Mouse (Mus musculus): Measurements from ENCODE around the gene Stra6. TPM values are rescaled to one million over a fixed set of nuclear protein-coding genes. Genes with fewer than 3 reads are reported as not detected.

The Stra6 gene
- polyA plus RNA-seq, 1 experiment from 2014 or later: 13.9 TPM

DNA sequence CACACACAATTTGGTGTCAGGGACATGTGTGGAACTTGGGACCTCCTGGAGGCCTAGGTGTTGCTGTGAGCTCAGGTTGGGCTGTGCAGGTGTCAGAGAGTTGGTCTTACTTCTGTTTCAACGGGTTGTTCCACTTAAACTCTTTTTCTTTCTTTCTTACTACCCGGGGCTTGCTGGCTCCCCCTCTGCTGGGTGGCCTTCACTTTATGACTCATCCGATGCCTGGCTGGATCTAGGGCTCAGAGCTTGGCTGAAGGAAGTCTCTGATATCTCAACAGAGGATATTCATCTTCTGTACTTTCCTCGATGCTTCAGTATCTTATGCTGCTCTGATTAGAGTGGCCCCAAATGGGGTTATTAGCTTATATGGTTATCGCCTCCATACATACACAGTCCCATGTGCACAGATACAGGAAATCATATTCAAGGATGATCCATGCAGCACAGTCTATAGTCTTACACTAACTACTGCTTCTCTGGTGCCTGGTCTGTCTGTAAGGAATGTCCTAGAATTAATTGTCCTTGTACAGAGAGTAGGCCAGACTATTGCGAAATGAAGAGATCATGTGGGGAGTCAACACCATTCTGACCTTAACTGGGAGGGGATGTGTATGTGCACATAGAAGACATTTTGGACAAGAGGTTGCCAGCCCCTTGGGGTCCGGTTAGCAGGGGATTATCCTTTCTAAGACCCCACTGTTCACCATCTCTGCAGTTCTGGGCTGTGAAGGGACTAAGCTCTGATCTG lies 27.5 kb upstream of the Stra6 start:
- Histone ChIP-seq H3K4me2 (replicated peaks) (no peak overlapping the region), H3K27ac (replicated peaks) (no peak overlapping the region), H3K9ac (no peak overlapping the region), H3K9me3 (replicated peaks) (no peaks in the 10 kb centered on the region), H3K4me1 (no peaks in the 10 kb centered on the region), H3K36me3 (no peaks in the 10 kb centered on the region), H3K27me3 (peaks cover 20% of the 10 kb centered on the region), H3K4me3 (replicated peaks) (no peak overlapping the region)
- WGBS: 65% methylated on average over 7 of the region's 7 CpGs
- no peak for ATAC-seq (ENCODE audit: insufficient number of reproducible peaks, low FRiP score, low TSS enrichment, low read depth)

DNA sequence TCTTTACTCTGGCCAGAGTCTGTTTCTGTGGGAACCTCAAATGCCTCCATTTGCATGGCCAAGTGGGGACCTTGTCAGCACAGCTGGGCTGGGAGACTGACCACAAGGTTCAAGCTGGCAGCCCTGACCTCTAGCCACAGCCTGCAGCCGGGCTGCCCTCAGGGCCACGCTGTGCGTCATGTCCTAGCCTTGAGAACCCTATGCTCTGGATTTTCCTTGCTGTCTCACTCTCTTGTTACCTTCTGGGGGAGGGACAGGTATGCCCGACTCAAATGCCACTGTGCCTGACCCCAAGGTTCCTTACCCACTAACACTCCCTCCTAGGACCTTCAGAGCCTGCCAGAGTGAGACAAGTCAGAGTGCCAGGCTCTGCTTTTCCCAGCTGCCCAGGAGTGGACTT lies 26.6 kb upstream of the Stra6 start:
- WGBS: 64% methylated on average over 4 of the region's 4 CpGs
- Histone ChIP-seq H3K4me1 (no peaks in the 10 kb centered on the region), H3K36me3 (no peaks in the 10 kb centered on the region), H3K9me3 (replicated peaks) (no peaks in the 10 kb centered on the region), H3K9ac (no peak overlapping the region), H3K4me2 (replicated peaks) (no peak overlapping the region), H3K27me3 (peaks cover 20% of the 10 kb centered on the region), H3K4me3 (replicated peaks) (no peak overlapping the region), H3K27ac (replicated peaks) (no peak overlapping the region)
- ATAC-seq (ENCODE audit: insufficient number of reproducible peaks, low FRiP score, low TSS enrichment, low read depth): no peak

DNA sequence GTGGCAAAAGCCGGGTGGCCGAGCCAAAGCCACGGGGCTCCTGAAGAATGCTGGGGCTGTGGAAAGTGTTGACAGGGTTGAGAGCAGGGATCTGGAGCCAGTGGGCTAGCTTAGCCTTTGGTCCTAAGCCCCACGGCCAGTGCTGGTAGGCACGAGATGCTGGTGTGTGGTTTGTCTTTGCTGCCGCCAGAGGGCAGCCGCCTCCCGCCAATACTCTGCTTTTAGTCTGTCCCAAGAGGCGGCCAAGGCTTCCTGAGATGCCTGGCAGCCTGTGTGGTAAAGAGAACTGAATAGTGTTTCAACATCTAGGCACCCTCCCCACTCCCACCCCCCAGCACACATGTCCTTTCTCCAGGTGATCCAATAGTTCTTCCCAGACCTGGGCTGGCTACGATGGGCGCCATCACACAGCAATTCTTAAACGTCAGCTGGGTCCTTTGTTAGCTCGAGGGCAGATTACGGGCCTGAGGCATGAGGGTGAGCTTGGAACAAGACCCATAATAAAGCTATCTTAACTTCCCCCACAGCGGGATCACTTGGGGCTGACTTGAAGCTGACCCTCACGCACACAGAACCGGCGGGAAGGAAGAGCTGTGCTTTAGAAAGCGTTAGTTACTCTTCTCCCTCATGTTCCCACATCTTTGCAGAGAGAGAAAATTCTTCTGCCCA lies 25.0 kb upstream of the Stra6 start:
- H3K4me3 ChIP-seq (replicated peaks): no peak overlapping the region
- no peak overlapping the region for H3K9ac ChIP-seq
- no peaks in the 10 kb centered on the region for H3K4me1 ChIP-seq
- H3K36me3 ChIP-seq: no peaks in the 10 kb centered on the region
- peaks cover 20% of the 10 kb centered on the region for H3K27me3 ChIP-seq
- no peak overlapping the region for H3K4me2 ChIP-seq (replicated peaks)
- WGBS: 24% methylated on average over 19 of the region's 19 CpGs
- ATAC-seq (ENCODE audit: insufficient number of reproducible peaks, low FRiP score, low TSS enrichment, low read depth): peak; percentile 61
- H3K9me3 ChIP-seq (replicated peaks): no peaks in the 10 kb centered on the region
- H3K27ac ChIP-seq (replicated peaks): no peak overlapping the region

DNA sequence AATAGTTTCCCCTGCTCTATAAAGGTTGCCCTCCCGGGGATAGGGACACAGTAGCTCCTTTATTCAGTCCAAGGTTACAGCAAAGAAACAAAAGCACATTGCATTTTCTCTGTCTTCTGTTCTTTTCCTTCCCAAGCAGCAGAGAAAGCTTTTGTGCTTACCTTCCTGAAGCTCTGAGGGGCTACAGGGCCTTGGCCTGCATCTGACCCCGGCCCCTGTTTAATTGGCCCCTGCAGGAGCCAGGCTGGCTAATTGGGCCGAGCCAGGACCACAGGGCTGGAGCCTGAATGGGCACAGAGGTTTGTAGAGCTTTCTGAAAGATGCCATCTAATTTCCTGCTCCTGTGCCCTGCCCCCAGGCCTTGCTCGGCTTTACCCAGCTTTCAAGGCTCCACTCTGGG lies 22.6 kb upstream of the Stra6 start:
- Histone ChIP-seq H3K4me1 (no peaks in the 10 kb centered on the region), H3K9ac (no peak overlapping the region)
- no peak for ATAC-seq (ENCODE audit: insufficient number of reproducible peaks, low FRiP score, low TSS enrichment, low read depth)

DNA sequence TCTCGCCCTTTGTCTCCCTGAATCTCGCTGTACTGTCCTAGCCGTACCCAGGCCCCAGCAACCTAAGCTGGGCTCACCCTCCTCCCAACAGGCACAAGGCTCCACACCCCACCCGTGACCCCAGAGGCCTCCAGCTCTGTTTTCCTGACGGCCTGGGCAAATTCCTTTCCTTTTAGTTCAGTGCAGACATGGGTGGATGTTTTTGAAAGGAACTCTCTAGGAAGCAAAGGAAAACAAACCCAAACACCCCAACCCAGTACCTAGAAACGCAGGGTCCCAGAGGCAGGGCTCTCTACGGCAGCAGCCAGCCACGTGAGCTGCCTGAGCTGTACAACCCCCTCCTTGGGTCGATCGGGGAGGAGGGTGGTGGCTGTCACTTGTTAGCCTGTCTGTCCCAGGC lies 21.2 kb upstream of the Stra6 start:
- Histone ChIP-seq H3K27ac (replicated peaks) (no peak overlapping the region), H3K9ac (no peak overlapping the region), H3K4me2 (replicated peaks) (no peak overlapping the region), H3K27me3 (peaks cover 11% of the 10 kb centered on the region), H3K4me3 (replicated peaks) (no peak overlapping the region), H3K36me3 (no peaks in the 10 kb centered on the region), H3K9me3 (replicated peaks) (no peaks in the 10 kb centered on the region), H3K4me1 (no peaks in the 10 kb centered on the region)
- no peak for ATAC-seq (ENCODE audit: insufficient number of reproducible peaks, low FRiP score, low TSS enrichment, low read depth)
- 35% methylated on average over 10 of the region's 10 CpGs for WGBS

More for the DNA sequence above, 22.6 kb upstream of the Stra6 start:
- Histone ChIP-seq H3K36me3 (no peaks in the 10 kb centered on the region), H3K27ac (replicated peaks) (no peak overlapping the region), H3K4me2 (replicated peaks) (no peak overlapping the region), H3K9me3 (replicated peaks) (no peaks in the 10 kb centered on the region), H3K4me3 (replicated peaks) (no peak overlapping the region), H3K27me3 (peaks cover 20% of the 10 kb centered on the region)
- WGBS: 29% methylated on average over 4 of the region's 4 CpGs

DNA sequence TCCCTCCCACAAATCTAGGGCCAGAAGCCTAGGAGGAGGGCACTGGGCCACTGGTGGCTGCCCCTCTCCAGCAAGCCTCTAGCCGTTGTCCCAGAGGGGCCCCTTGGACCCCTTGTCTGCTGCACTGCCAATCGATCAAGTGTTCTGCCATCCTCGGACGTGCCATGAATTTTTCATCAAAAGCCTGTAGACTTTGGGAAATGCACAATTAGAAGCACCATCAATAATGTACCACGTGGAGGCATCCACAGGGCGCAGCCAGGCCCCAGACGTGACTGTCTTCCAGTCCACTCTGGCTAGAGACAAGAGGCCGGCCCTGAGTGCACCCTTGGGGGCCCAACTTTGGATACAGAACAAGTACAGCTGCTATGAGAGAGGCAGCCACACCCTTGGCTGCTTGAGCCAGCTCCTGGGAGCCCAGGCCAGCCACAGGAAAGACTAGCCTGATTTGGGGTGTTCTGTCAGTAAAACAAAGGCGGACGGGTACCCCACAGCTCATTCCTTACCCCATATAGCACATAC lies 20.0 kb upstream of the Stra6 start:
- Histone ChIP-seq H3K4me2 (replicated peaks) (no peak overlapping the region), H3K27me3 (0 out of 2 replicates have a peak, but pooled peaks cover 5% of the 10 kb centered on the region), H3K27ac (replicated peaks) (no peak overlapping the region), H3K9me3 (replicated peaks) (no peaks in the 10 kb centered on the region), H3K4me1 (no peaks in the 10 kb centered on the region), H3K9ac (no peak overlapping the region), H3K36me3 (no peaks in the 10 kb centered on the region), H3K4me3 (replicated peaks) (no peak overlapping the region)
- 86% methylated on average over 10 of the region's 10 CpGs for WGBS
- ATAC-seq (ENCODE audit: insufficient number of reproducible peaks, low FRiP score, low TSS enrichment, low read depth): no peak

DNA sequence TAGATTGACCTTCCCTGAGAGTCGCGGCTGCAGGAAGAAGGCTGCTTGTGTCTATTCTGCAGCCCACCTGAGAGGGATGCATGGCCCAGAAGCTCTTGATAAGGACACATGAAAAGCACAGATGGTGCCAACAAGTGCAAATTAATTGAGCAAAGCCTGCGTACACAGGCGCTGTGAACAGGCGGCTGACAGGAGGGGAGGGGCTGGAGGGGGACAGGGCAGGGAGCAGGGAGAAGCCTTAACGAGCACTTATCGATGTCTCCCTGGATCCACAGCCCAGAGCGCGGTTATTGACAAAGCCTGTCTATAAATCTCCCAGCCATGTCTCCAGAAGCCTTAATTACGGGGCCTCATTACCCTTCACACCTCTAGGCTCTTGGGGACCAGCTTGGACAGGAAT lies 18.8 kb upstream of the Stra6 start:
- no peaks in the 10 kb centered on the region for H3K4me1 ChIP-seq

DNA sequence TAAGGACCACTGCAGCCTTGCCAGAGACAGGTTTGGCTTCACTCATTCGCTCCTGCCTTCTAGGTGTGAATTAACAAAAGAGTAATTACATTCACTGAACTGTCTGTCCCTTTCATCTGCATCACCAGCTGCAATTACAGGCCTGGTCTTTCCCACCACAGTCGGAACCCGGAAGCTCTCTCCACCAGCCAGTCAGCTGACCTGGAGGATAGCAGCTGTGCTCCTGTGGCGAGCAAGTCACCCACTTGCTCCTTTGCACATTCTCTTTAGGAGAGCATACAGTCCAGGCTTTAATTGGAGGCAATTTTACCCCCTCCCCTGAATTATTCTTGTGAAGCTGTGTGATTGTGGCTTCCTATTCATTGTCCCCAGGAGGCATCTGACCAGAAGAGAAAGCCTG lies 17.9 kb upstream of the Stra6 start:
- H3K36me3 ChIP-seq: no peaks in the 10 kb centered on the region
- no peaks in the 10 kb centered on the region for H3K9me3 ChIP-seq (replicated peaks)
- no peak overlapping the region for H3K9ac ChIP-seq
- no peak for ATAC-seq (ENCODE audit: insufficient number of reproducible peaks, low FRiP score, low TSS enrichment, low read depth)
- peaks cover 11% of the 10 kb centered on the region; the same call in 1 of the 2 replicates for H3K27me3 ChIP-seq
- H3K4me1 ChIP-seq: no peaks in the 10 kb centered on the region
- 38% methylated on average over 4 of the region's 4 CpGs for WGBS
- no peak overlapping the region for H3K27ac ChIP-seq (replicated peaks)
- no peak overlapping the region for H3K4me2 ChIP-seq (replicated peaks)
- H3K4me3 ChIP-seq (replicated peaks): no peak overlapping the region

More for the DNA sequence above, 18.8 kb upstream of the Stra6 start:
- H3K27ac ChIP-seq (replicated peaks): no peak overlapping the region
- peaks cover 11% of the 10 kb centered on the region; the same call in 1 of the 2 replicates for H3K27me3 ChIP-seq
- no peaks in the 10 kb centered on the region for H3K36me3 ChIP-seq
- H3K4me2 ChIP-seq (replicated peaks): no peak overlapping the region
- H3K4me3 ChIP-seq (replicated peaks): no peak overlapping the region
- H3K9me3 ChIP-seq (replicated peaks): no peaks in the 10 kb centered on the region
- ATAC-seq (ENCODE audit: insufficient number of reproducible peaks, low FRiP score, low TSS enrichment, low read depth): no peak
- no peak overlapping the region for H3K9ac ChIP-seq
- WGBS: 31% methylated on average over 10 of the region's 10 CpGs

DNA sequence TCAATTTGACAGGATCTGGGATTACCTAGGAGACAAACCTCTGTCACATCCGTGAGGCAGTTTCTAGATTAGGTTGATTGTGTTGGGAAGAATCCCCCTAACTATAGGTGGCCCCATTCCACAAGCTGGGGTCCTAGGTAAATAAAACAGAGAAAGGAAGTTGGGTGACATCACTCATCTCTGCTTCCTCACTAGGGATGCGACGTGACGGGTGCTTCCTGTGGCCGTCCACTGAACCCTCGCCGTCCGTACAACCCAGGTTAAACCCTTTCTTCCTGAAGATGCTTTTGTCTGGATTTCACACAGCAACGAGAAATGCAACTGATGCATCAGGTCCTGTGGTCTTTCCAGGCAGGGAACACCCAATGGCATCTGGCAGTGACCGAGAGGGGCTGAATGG lies 16.5 kb upstream of the Stra6 start:
- Histone ChIP-seq H3K27ac (replicated peaks) (no peak overlapping the region), H3K4me1 (no peaks in the 10 kb centered on the region), H3K36me3 (no peaks in the 10 kb centered on the region), H3K9ac (no peak overlapping the region), H3K9me3 (replicated peaks) (no peaks in the 10 kb centered on the region), H3K27me3 (peaks cover 16% of the 10 kb centered on the region; the same call in 1 of the 2 replicates), H3K4me2 (replicated peaks) (no peak overlapping the region), H3K4me3 (replicated peaks) (no peak overlapping the region)
- WGBS: 69% methylated on average over 10 of the region's 10 CpGs
- ATAC-seq (ENCODE audit: insufficient number of reproducible peaks, low FRiP score, low TSS enrichment, low read depth): no peak

DNA sequence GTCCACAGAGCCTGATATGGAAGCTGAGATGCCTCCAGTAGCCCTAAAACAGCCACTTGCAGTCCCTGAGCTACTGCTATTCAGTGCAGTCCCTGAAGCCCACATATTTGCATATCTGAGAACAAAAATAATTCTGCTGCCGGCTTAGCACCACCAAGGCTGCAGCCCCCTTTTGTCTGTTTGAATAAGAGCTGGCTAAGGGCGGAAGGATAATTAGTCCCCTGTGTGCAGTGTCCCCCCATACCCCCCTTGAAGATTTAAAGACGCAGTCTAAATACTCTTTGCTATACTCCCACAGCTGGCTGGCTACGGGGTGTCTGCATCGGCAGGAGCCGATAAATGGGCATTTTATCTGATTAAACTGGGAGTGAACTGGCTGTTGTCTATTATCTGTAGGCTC lies 15.0 kb upstream of the Stra6 start:
- peaks cover 16% of the 10 kb centered on the region; the same call in 1 of the 2 replicates for H3K27me3 ChIP-seq
- H3K36me3 ChIP-seq: no peaks in the 10 kb centered on the region
- H3K4me3 ChIP-seq (replicated peaks): no peak overlapping the region
- H3K27ac ChIP-seq (replicated peaks): no peak overlapping the region
- ATAC-seq (ENCODE audit: insufficient number of reproducible peaks, low FRiP score, low TSS enrichment, low read depth): no peak
- no peak overlapping the region for H3K4me2 ChIP-seq (replicated peaks)
- 11% methylated on average over 6 of the region's 6 CpGs for WGBS
- no peaks in the 10 kb centered on the region for H3K9me3 ChIP-seq (replicated peaks)
- H3K4me1 ChIP-seq: peaks cover 6% of the 10 kb centered on the region; the same call in 1 of the 2 replicates
- no peak overlapping the region for H3K9ac ChIP-seq

DNA sequence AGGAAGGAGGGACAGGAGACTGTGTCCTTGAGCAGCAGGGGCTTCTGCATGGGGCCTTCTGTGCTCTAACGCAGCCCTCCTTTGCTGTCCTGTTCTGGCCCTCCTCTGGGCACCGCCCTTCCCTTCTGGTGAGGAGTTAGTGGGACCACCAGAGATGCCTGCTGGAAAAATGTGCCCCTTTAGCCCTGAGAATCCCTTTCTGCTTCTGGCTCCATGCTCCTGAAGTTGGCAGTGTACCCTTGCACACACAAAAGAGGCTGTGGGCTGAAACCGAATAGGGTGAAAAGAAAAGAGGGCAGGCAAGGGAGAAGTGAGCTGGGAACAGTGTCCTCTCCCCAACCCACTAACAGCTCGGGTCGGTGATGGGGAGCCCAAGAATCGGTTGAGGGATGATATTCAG lies 14.4 kb upstream of the Stra6 start:
- 60% methylated on average over 6 of the region's 6 CpGs for WGBS
- no peak overlapping the region for H3K4me3 ChIP-seq (replicated peaks)
- H3K27me3 ChIP-seq: peaks cover 16% of the 10 kb centered on the region; the same call in 1 of the 2 replicates
- no peak for ATAC-seq (ENCODE audit: insufficient number of reproducible peaks, low FRiP score, low TSS enrichment, low read depth)
- H3K9ac ChIP-seq: no peak overlapping the region
- H3K9me3 ChIP-seq (replicated peaks): no peaks in the 10 kb centered on the region
- H3K27ac ChIP-seq (replicated peaks): no peak overlapping the region
- peaks cover 8% of the 10 kb centered on the region; the same call in 1 of the 2 replicates for H3K4me1 ChIP-seq
- no peaks in the 10 kb centered on the region for H3K36me3 ChIP-seq
- H3K4me2 ChIP-seq (replicated peaks): no peak overlapping the region

Data from embryonic facial prominence, embryonic 15.5 days (tissue).